Mouse (Mus musculus) bone marrow macrophage, adult 2 months (primary cell): Measurements from ENCODE around the gene Stac3. TPM values are rescaled to one million over a fixed set of nuclear protein-coding genes. Genes with fewer than 3 reads are reported as not detected.
A peak's percentile ranks its signal among the peaks of the same experiment; 100 is the strongest.

Experiments
- H3K27ac ChIP-seq: 2 replicates; pipeline ENCODE4 v1.5.1; 2012; ENCODE audit warnings: low read depth, low read length; ENCODE audit not compliant: insufficient read depth
- H3K4me1 ChIP-seq: 2 replicates; pipeline ENCODE4 v1.6.1; 2012; ENCODE audit warnings: low read length; ENCODE audit not compliant: control insufficient read depth, insufficient read depth
- H3K4me3 ChIP-seq: 2 replicates; pipeline ENCODE4 v1.5.1; 2012; ENCODE audit warnings: mild to moderate bottlenecking, low read length, moderate library complexity; ENCODE audit not compliant: insufficient read depth
- CTCF ChIP-seq: IDR thresholded peaks from 2 replicates; pipeline ENCODE4 v1.5.1; 2012; ENCODE audit warnings: low read depth, mild to moderate bottlenecking, low read length, moderate library complexity
- POLR2A ChIP-seq: IDR thresholded peaks from 2 replicates; pipeline ENCODE4 v1.6.1; 2012; ENCODE audit warnings: mild to moderate bottlenecking, low read depth, low read length, borderline replicate concordance
- polyA plus RNA-seq: library from polyadenylated mRNA; stranded (reverse); fragments of >200 nt; gene quantifications from 2 replicates; pipeline ENCODE4 v1.2.4, GENCODE M21; 2012; ENCODE audit not compliant: missing spikeins, insufficient read depth, insufficient read length

Gene Stac3
- polyA plus RNA-seq, 1 experiment = 2.7 TPM

GRCm38 (mm10) chr10:127480833-127481813, 20.4 kb upstream of the Stac3 start:
- Histone ChIP-seq H3K4me1 (peaks cover 40% of the 10 kb centered on the region), H3K4me3 (peak overlapping the region; percentile 52), H3K27ac (peak overlapping the region; percentile 96)
- no peak for TF ChIP-seq POLR2A
- no peak for TF ChIP-seq CTCF

GRCm38 (mm10) chr10:127485235-127485634, 16.3 kb upstream of the Stac3 start:
- Histone ChIP-seq H3K27ac (peak overlapping the region; percentile 49), H3K4me3 (no peak overlapping the region), H3K4me1 (peaks cover 38% of the 10 kb centered on the region)
- TF ChIP-seq POLR2A (no peak), CTCF (no peak)

DNA sequence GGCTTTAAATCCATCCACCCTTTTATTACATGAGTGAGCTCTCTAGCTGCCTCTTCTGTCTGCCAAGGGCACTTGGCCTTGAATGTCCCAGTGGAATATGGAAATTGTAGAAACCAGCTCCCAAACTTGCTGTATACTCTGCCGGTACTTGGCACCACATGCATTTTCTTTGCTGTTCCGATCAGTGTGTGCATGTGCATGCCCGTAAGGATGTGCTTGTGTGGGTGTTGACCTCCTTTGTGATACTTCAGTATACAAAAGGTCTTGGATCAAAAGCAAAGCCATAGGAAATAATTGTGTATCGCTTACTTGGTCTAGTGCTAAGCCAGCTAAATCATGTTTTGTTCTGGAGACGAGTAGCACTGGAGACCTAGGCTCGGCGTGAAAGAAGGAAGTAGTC, 12.6 kb upstream of the Stac3 start:
- Histone ChIP-seq H3K4me3 (no peak overlapping the region), H3K4me1 (peaks cover 18% of the 10 kb centered on the region), H3K27ac (no peak overlapping the region)
- TF ChIP-seq CTCF (no peak), POLR2A (no peak)

DNA sequence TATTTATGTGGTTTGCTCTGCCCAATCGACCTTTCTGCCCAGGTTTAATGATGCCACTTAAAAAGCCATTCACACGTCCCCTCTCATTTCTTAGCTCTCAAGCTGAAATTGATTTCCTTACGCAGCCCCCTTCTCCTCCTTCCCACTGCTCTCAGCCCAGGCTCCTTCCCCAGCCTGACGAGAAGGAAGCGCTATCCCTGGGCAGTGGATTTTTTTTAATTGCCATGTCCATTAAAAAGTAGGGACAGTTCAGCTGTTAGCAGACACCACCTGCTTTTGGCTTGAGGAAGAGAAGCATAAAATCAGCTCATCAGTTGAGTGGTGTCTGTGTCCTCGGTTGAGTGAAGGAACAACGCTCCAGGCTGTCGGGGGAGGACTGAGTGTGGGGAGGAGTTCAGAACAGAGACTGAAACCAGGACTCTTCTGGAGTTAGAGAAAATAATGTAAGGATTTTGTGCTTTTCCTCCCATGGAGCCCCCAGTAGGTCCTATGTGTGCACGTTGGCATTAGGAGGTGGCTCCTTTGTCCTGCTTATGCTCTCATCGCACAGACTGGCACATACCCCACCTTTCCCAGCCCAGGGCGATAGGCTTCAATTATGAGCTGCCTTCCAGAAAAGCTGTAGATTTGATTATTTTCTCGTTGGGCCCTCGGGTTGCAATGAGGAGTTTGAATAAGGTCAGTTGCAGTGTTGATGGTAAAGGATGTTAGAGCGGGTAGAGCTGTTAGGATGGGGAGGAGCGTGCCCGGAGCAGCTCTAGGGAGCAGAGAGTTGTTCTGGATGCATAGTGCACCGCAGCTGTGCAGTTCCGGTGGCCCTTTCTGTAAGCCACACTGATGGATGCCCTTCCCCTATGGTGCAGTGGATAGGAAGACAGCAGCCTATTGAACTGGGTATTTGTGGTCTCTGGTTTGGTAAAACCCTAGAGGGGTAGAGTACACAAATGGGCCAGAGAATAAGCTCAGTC, 11.0 kb upstream of the Stac3 start:
- H3K4me3 ChIP-seq = no peak overlapping the region
- no peak overlapping the region for H3K27ac ChIP-seq
- H3K4me1 ChIP-seq = peaks cover 2% of the 10 kb centered on the region
- TF ChIP-seq CTCF = no peak
- no peak for TF ChIP-seq POLR2A

DNA sequence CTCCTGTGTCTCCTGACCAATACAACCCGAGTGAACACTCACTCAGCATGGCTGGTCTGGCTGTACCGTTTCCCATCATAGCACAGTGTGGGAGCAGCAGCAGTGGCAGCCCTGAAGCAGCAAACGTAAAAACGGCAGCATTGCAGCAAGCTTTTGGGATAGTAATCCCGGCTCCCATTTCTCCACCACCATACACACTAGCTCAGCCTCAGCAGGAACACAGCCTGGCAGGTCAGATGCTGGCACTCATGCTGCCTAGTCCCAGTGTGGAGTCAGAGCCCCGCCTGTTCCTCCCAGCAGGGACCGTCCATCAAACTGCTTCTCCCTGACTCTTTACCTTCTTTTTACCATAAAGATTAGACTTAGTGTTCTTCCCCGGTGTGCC, 10.4 kb upstream of the Stac3 start:
- Histone ChIP-seq H3K4me3 (no peak overlapping the region), H3K4me1 (no peaks in the 10 kb centered on the region), H3K27ac (no peak overlapping the region)
- no peak for TF ChIP-seq CTCF
- TF ChIP-seq POLR2A = no peak

DNA sequence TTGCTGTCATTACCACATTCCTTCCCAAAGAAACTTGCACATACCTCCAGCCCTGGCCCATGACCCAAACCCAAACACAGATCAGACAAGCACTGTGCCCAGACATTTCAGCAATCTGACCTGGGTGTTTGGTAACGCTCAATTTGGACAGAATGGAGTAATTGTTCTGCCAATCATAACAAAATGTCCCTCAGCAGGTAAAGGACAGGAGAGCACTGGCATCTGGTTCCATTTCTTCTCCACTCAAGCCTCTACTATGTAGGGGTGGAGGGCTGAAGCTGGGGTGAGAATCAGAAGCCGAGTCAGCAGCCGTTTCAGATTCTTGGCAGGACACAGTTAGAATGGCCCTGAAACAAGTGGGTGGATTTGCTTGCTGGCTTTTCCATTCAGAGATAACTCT, 9.4 kb upstream of the Stac3 start:
- TF ChIP-seq POLR2A (no peak), CTCF (no peak)
- Histone ChIP-seq H3K4me1 (no peaks in the 10 kb centered on the region), H3K27ac (no peak overlapping the region), H3K4me3 (no peak overlapping the region)

GRCm38 (mm10) chr10:127496156-127496555, 5.3 kb upstream of the Stac3 start:
- Histone ChIP-seq H3K4me3 (no peak overlapping the region), H3K4me1 (no peaks in the 10 kb centered on the region), H3K27ac (no peak overlapping the region)
- TF ChIP-seq CTCF = no peak
- TF ChIP-seq POLR2A = no peak

- Histone ChIP-seq H3K4me3 (no peak overlapping the region), H3K4me1 (no peaks in the 10 kb centered on the region), H3K27ac (no peak overlapping the region)
- TF ChIP-seq CTCF (no peak), POLR2A (no peak)
Measured at GRCm38 (mm10) chr10:127499516-127499915, 2.0 kb upstream of the Stac3 start.

DNA sequence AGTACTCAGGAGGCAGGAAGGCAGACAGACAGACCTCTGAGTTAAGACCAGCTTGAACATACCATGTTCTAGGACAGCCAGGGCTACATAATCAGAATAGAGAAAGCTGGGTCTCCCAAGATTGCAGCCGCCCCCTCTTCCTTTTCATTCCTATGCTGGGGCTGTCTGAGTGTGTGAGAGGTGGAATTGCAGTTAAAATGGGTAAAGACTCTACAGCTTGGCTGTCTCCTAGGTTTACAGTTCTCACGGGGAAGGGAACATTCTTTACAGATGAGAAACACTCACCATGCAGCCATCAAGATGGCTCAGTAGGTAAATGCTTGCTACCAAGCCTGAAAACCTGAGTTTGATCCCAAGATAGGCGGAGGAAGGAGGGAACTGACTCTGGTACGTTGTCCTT, 1.4 kb upstream of the Stac3 start:
- H3K4me1 ChIP-seq = no peaks in the 10 kb centered on the region
- TF ChIP-seq POLR2A (no peak), CTCF (no peak)
- no peak overlapping the region for H3K4me3 ChIP-seq
- no peak overlapping the region for H3K27ac ChIP-seq
